Mouse (Mus musculus) kidney, adult 2 months (tissue): ENCODE data around the gene Eif1b.

ENCODE experiments used
- CTCF ChIP-seq: fragments of 200-500 bp; conservative IDR thresholded peaks from 2 replicates; pipeline ENCODE4 v1.5.1; 2011; ENCODE audit warnings: low read depth, mild to moderate bottlenecking, control low read depth, low read length, moderate library complexity, mixed read lengths; ENCODE audit not compliant: insufficient read depth, insufficient read length
- POLR2A ChIP-seq: fragments of 200-500 bp; IDR thresholded peaks from one replicate; pipeline ENCODE4 v1.6.1; 2011; ENCODE audit warnings: low read depth, low read length, control low read depth

DNA sequence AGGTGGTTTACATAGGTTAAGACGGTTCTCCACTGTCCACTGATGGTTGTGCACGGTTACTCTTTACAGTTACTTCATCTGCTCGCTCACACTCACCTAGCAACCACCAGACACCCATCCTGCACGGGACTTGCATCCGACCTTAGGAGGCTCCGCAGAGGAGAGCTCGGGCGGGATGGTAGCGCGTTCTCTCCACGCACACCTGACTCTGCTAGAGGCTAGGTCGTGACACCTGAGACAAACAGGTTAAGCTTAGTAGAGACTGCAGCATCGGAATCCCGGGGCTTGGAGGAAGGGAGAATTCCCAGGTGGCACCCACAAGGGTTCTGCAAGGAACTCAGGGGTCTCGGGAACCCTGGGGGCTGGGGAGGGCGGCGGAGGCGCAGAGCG is at the start of gene Eif1b:
- TF ChIP-seq POLR2A = no peak
- TF ChIP-seq CTCF = no peak
